Comparison of ENCODE assay signal across 18 mouse cellular contexts in the genomic region with DNA sequence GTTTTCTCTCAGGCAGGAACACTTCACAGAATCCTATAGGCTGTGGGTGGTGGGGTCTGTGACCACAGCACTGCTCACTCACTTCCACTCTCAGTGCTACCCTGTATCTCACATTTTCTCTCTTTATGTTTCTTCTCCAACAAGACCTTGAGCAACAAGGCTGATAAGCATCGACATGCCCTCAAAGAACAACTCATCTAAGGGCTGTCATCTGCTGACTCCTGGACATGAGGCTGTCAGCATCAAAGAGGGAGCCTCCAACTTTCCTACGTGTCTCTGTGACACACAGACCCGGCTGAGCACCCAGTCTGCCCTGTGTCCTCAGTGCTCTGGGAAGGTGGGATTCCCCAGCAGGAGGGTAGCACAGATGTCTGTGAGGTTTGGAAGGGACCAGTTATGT. TPM values are rescaled to one million over a fixed set of nuclear protein-coding genes. Genes with fewer than 3 reads are reported as not detected.
"Had no signal": no experiment of that assay in that cellular context is flagged by ENCODE, and none has a peak within 500 bp of the region (broad histone marks: within the 10 kb centered on the region; RNA-seq: fewer than 3 reads in every experiment).

A gene (minus strand): TSS at position 101 of the 400 bp plus-strand sequence.

- H3K27me3 ChIP-seq: neural tube, embryonic 13.5 days; neural tube, embryonic 15.5 days; stomach, embryonic 15.5 days had no signal

- H3K9me3 ChIP-seq: neural tube, embryonic 13.5 days; neural tube, embryonic 15.5 days; stomach, embryonic 15.5 days had no signal

- H3K36me3 ChIP-seq: neural tube, embryonic 13.5 days; neural tube, embryonic 15.5 days; stomach, embryonic 15.5 days had no signal

- H3K9ac ChIP-seq: neural tube, embryonic 13.5 days; neural tube, embryonic 15.5 days; stomach, embryonic 15.5 days had no signal

- DNase-seq: retina, postnatal 1 day; right cerebral cortex, adult 18-20 months; right cerebral cortex, postnatal 14 days; right cerebral cortex, postnatal 25 days; right cerebral cortex, postnatal 4 days; spleen, adult 18-20 months; thymus, adult 18-20 months; thymus, adult 2 months; thymus, postnatal 14 days; thymus, postnatal 25 days; thymus, postnatal 36 days; thymus, postnatal 4 days had no signal

- H3K4me1 ChIP-seq: neural tube, embryonic 13.5 days; neural tube, embryonic 15.5 days; stomach, embryonic 15.5 days had no signal

- H3K4me3 ChIP-seq: neural tube, embryonic 13.5 days; neural tube, embryonic 15.5 days; stomach, embryonic 15.5 days had no signal

- H3K27ac ChIP-seq: neural tube, embryonic 13.5 days; neural tube, embryonic 15.5 days; stomach, embryonic 15.5 days; stomach, postnatal 0 days had no signal

- H3K4me2 ChIP-seq: neural tube, embryonic 13.5 days; neural tube, embryonic 15.5 days; stomach, embryonic 15.5 days had no signal

RNA-seq across cellular contexts. Expression of the gene that starts here (rescaled TPM):
- polyA plus RNA-seq: neural tube, embryonic 13.5 days; neural tube, embryonic 15.5 days; small intestine, adult 2 months; spleen, adult 2 months had no signal
